Mouse (Mus musculus): ENCODE data around the gene Timm8a1.

Timm8a1 gene

GRCm38 (mm10) chrX:134525260-134525659 lies 16.4 kb downstream of the Timm8a1 start:
- DNase-seq (ENCODE audit: low spot score): no peak

GRCm38 (mm10) chrX:134523772-134524171 lies 17.9 kb downstream of the Timm8a1 start:
- no peak for DNase-seq (ENCODE audit: low spot score)

- DNase-seq (ENCODE audit: low spot score): no peak
Observed at GRCm38 (mm10) chrX:134509473-134509872, 32.2 kb downstream of the Timm8a1 start.

- no peak for DNase-seq (ENCODE audit: low spot score)
Observed at GRCm38 (mm10) chrX:134507977-134508376, 33.7 kb downstream of the Timm8a1 start.

GRCm38 (mm10) chrX:134500651-134501050 lies 41.0 kb downstream of the Timm8a1 start:
- peak; percentile 2 for DNase-seq (ENCODE audit: low spot score)

All from adipocyte (in vitro differentiated cells).